Mouse (Mus musculus) liver, adult 2 months (tissue): ENCODE results near the gene Edn3.

ENCODE experiments used
- CTCF ChIP-seq: fragments of 200-500 bp; IDR thresholded peaks from 2 replicates; pipeline ENCODE4 v1.5.1; 2011; ENCODE audit warnings: low read depth, low read length, control low read depth
- POLR2A ChIP-seq: fragments of 200-500 bp; IDR thresholded peaks from 2 replicates; pipeline ENCODE4 v1.6.1; 2011; ENCODE audit warnings: low read length, control low read depth; ENCODE audit not compliant: insufficient read depth; ENCODE audit errors: extremely low read depth

DNA sequence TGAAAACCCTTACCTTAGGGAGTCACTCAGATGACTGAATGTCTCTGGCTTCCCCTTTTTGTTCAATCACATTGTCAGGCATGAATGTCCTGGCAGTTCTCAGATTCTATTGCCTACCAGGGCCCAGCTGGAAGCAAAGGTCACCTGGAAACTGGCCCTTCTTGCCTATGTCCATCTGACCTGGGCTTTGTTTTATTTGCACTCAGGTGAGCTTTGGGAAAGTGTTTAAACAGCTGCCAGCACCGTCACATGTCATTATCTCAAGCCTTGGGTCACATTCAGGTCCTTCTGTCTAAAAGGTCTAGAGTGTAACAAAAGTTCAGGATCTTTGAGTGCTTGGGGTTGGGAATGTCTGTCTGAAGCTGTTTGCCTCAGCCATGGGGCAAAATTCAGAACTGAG is 43.2 kb downstream of the Edn3 start:
- no peak for TF ChIP-seq POLR2A
- TF ChIP-seq CTCF: no peak
